Mouse (Mus musculus) brown adipose tissue, adult 24 weeks (tissue): Measurements from ENCODE around the gene Sulf2. TPM values are rescaled to one million over a fixed set of nuclear protein-coding genes. Genes with fewer than 3 reads are reported as not detected.

Experiments used
- H3K27ac ChIP-seq: fragments of 200-500 bp; replicated peaks from 2 replicates; pipeline ENCODE4 v1.5.1; 2012; ENCODE audit warnings: low read depth, mild to moderate bottlenecking, low read length
- H3K4me1 ChIP-seq: fragments of 200-500 bp; 2 replicates; pipeline ENCODE4 v1.6.1; 2012; ENCODE audit warnings: low read length, mixed read lengths; ENCODE audit not compliant: control insufficient read depth, insufficient read depth, insufficient read length
- H3K4me3 ChIP-seq: fragments of 200-500 bp; 2 replicates; pipeline ENCODE4 v1.5.1; 2012; ENCODE audit warnings: low read depth, mild to moderate bottlenecking, low read length, moderate library complexity; ENCODE audit not compliant: insufficient read depth
- polyA plus RNA-seq: library from polyadenylated mRNA; stranded (reverse); fragments of >200 nt; gene quantifications from 2 replicates; pipeline ENCODE4 v1.2.4, GENCODE M21; 2012; ENCODE audit not compliant: missing spikeins, insufficient read depth, insufficient read length

Gene Sulf2
- polyA plus RNA-seq, 1 experiment = 40.8 TPM

GRCm38 (mm10) chr2:166062008-166062407 is 93.5 kb downstream of the Sulf2 start:
- Histone ChIP-seq H3K27ac (peak overlapping the region; percentile 64), H3K4me1 (no peaks in the 10 kb centered on the region), H3K4me3 (no peak overlapping the region)

DNA sequence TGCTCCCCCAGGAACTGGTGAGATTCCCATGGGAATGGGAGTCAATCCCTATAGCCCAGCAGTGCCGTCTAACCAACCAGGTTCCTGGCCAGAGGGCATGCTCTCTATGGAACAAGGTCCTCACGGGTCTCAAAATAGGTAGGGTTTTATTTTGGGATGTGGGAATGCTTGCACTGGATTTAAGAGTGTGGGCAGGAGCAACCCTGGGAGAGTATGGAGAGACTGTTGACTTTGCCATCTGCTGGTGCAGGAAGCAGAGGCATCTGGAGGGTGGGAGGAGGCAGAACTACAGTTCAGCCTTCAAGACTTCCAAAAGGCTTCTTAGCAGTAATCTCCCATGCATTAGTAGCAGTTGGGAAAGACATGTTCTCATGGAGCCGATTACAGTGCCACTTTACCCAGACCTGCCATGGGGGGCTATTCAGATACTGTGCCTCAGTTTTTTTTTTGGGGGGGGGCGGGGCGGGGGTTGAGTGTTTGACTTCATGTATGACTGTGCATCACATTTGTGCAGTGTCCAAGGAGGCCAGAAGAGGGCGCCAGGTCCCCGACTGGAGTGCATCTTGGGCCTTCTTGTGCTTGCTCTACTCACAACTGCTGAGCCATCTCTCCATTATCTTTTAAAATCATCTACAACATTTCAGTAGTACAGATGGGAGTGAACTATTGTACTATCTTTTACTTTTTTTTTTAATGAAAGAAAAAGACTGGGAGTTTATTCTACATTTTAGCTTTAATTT is 95.6 kb downstream of the Sulf2 start:
- no peak overlapping the region for H3K4me3 ChIP-seq
- no peak overlapping the region for H3K27ac ChIP-seq
- peaks cover 5% of the 10 kb centered on the region; the same call in 1 of the 2 replicates for H3K4me1 ChIP-seq

- Histone ChIP-seq H3K4me1 (peaks cover 6% of the 10 kb centered on the region; the same call in 1 of the 2 replicates), H3K4me3 (no peak overlapping the region), H3K27ac (no peak overlapping the region)
These were observed 101.4 kb downstream of the Sulf2 start for GRCm38 (mm10) chr2:166054002-166054539.

DNA sequence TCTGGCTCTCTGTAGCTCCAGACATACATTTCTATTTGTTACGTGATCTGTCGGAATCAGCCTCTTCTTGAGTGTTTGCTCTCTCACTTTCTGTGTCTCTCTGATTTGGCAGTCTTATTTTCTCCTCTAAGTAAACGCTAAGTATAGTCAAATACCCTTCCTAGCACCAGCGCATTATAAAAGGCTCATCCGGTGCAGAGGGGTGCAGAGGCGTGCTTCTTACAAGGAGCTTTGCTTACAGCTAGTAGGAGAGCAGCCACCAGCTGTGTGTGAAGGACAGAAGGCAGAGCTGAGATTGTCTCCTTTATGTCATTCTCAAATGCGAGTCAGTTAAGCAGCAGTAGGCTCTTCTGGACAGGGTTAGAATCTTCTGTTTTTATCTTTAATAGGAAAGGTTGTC is 103.5 kb downstream of the Sulf2 start:
- H3K4me1 ChIP-seq = peaks cover 6% of the 10 kb centered on the region; the same call in 1 of the 2 replicates
- no peak overlapping the region for H3K4me3 ChIP-seq
- H3K27ac ChIP-seq = no peak overlapping the region

DNA sequence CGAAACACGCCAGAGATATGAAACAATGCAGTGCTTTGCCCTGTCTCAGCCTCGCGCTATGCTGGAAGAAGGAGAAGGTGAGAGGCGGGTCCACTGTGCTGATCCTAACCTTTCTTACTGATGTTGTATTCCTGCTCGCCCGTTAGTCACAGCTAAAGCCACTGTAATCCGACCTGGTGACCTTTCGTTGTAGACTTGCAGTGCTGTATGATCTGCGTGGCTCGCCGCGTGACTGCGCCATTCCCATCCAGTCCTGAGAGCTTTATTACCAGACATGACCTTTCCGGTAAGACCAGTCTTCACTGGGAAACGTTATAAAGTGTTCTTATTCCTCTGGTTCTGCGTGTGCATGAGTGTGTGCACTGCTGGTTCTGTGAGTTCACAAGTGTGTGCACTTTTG is 104.0 kb downstream of the Sulf2 start:
- H3K4me3 ChIP-seq = no peak overlapping the region
- peaks cover 6% of the 10 kb centered on the region; the same call in 1 of the 2 replicates for H3K4me1 ChIP-seq
- H3K27ac ChIP-seq = no peak overlapping the region

DNA sequence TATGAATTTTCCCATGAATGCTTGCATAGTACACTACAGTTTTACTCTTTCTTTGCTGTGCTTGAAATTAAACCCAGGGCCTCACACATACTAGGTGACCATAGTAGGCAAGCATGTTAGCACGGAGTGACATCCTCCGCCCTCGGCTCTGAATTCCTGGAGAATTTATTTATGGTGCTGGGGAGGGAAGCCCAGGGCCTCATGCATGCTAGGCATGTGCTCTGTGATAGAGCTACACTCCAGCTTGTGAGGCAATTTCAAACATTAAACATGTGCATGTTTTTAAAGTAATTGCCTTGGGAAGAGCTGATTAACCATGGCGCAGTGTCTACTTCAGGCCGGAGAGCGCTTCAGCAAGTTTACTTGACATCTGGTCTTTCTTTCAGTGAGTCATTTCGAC is 106.6 kb downstream of the Sulf2 start:
- H3K4me3 ChIP-seq = no peak overlapping the region
- H3K27ac ChIP-seq = no peak overlapping the region
- peaks cover 12% of the 10 kb centered on the region for H3K4me1 ChIP-seq

DNA sequence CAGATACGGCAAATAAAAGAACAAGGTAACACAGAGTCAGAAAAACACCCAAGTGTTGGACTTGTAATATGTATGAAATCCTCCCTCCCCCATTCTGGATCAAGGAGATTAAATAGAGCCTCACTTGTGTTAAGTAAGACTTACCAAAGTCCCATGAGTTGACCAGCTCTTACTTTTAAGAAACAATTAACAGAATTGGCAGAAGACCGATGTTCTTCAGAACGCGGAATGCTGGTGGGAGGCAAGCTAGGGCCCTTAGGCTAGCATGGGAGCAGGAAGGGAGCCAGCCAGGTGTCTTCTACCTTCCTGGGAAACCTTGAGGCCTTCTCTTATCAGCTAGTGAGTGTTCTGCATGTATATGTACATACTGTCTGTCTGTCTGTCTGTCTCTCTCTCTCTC is 107.5 kb downstream of the Sulf2 start:
- Histone ChIP-seq H3K27ac (no peak overlapping the region), H3K4me3 (no peak overlapping the region)

DNA sequence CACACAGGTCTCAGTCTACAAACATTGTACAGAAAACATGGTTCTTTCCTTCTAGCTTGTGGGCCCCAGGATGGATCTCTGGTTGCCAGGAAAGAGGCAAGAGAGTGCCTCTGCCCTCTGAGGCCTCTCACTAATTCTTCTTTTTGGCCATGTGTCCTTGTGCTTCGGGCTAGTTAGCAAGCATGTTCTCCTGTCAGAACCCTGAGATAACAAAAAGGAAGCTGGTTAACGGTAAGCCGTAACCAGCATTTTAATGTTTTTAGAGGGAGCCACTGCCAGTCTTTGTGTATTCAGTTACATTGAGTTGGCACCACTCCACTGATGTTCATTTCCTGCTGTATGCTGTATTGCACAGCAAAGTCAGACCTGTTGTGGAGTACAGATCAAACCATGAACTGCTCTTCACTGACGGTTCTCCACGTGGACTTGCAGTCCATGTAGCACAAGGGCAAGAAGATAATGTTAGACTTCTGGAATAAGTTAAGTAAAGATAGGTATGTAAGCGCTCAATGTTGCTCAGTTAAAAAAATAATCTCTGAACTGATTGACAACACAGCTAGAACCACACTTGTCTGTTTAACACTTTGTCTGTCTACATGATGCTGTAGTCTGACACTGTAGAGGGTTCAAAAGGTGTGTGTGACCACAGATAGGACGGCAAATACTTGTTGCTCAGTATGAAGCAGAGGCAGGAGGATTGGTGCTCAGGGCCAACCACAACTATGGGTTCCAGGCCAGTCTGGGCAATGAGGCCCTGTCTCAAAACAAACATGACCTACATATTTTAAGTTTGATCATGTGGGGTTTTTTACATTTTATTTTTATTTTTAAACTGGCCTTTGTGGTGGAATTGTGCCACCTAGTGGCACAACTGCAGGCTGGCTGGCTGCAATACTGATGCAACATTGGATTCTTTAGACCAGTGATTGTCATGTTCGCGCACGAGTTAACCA is 109.6 kb downstream of the Sulf2 start:
- no peak overlapping the region for H3K4me3 ChIP-seq
- H3K27ac ChIP-seq = peak overlapping the region; percentile 52
- peaks cover 14% of the 10 kb centered on the region for H3K4me1 ChIP-seq

More for the DNA sequence above, 107.5 kb downstream of the Sulf2 start:
- H3K4me1 ChIP-seq = peaks cover 12% of the 10 kb centered on the region

- H3K4me1 ChIP-seq = peaks cover 14% of the 10 kb centered on the region
These were observed 110.5 kb downstream of the Sulf2 start for GRCm38 (mm10) chr2:166045006-166045405.

GRCm38 (mm10) chr2:166042542-166042941 is 112.9 kb downstream of the Sulf2 start:
- H3K4me1 ChIP-seq = peaks cover 16% of the 10 kb centered on the region
- H3K27ac ChIP-seq = no peak overlapping the region
- no peak overlapping the region for H3K4me3 ChIP-seq

More at GRCm38 (mm10) chr2:166045006-166045405, 110.5 kb downstream of the Sulf2 start:
- Histone ChIP-seq H3K27ac (peak overlapping the region; percentile 52; the same call in 1 of the 2 replicates), H3K4me3 (no peak overlapping the region)

GRCm38 (mm10) chr2:166039681-166040080 is 115.8 kb downstream of the Sulf2 start:
- no peak overlapping the region for H3K27ac ChIP-seq
- H3K4me1 ChIP-seq = peaks cover 12% of the 10 kb centered on the region
- no peak overlapping the region for H3K4me3 ChIP-seq

- no peak overlapping the region for H3K27ac ChIP-seq
- H3K4me3 ChIP-seq = no peak overlapping the region
- peaks cover 13% of the 10 kb centered on the region; the same call in 1 of the 2 replicates for H3K4me1 ChIP-seq
These were observed 119.7 kb downstream of the Sulf2 start for GRCm38 (mm10) chr2:166035725-166036124.

DNA sequence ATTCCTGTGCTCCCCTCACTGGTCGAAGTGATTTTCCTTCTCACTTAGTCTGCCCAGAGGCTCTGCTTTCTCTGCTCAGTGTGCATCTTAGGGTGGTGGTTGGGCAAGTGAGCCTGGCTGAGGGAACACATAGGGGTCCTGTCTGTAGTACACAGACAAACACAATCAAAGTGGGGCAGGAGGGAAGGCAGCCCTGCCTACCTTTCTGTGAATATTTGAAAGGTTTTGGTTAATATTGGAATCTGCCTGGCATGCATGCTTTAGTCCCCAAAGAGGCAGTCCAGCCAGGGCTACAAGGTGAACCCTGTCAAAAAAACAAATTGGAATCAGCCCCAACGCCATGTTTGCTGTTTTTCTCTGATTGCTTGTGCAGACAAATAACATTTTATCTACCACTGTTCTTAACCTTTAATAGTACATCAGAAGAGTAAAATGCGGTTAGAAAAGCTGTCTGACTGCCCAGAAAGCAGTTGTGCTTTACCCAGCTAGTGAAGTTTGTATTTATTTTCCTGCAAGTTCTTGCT is 120.4 kb downstream of the Sulf2 start:
- Histone ChIP-seq H3K4me1 (peaks cover 16% of the 10 kb centered on the region; the same call in 1 of the 2 replicates), H3K27ac (peak overlapping the region; percentile 74), H3K4me3 (no peak overlapping the region)

DNA sequence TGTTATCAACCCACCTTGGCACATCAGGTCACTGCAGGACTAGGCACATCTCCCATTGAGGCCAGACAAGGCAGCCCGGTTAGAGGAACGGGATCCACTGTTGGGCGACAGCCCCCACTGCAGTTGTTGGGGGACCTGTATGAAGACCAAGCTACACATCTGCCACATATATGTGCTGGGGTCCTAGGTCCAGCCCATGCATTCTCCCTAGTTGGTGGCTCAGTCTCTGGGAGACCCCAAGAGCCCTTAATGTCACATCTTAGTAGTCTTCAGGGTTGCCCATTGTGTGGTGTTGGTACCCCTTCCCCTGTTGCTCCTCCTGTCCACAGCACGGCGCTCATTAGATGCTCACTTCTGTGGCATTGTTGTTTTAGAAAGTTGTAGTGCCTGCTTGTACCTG is 122.8 kb downstream of the Sulf2 start:
- H3K4me1 ChIP-seq = peaks cover 20% of the 10 kb centered on the region
- no peak overlapping the region for H3K27ac ChIP-seq
- no peak overlapping the region for H3K4me3 ChIP-seq
